Mouse (Mus musculus): ENCODE results near the gene 4933421I07Rik. TPM values are rescaled to one million over a fixed set of nuclear protein-coding genes. Genes with fewer than 3 reads are reported as not detected.

Gene 4933421I07Rik
- polyA plus RNA-seq, 1 experiment, result not detected

DNA sequence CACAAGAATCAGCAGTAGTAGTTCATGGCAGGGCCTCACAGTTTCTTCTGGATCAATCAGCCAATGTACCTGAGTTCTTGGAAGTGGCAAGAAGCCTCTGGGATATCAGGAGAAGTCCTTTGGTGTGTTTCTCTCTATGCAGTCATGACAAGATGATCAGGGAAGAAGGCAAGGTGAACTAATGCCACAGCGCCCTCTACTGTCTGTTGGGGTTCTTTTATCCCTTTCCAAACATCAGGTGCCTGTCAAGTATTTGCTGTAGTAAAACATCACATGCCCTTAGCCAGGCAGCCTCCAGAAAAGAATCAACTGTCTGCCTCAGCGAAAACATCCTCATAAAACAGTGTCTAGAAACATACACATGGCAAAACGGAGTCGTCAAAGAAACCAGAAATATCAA lies 6.7 kb upstream of the 4933421I07Rik start:
- TF ChIP-seq CEBPB (IDR thresholded peaks at IDR 0.05; ENCODE audit: insufficient read depth, poor library complexity, severe bottlenecking) (no peak), MAX (IDR thresholded peaks at IDR 0.05; ENCODE audit: low read depth) (no peak), SRF (IDR thresholded peaks at IDR 0.05; ENCODE audit: control insufficient read depth, insufficient read length, low read depth) (no peak)
- Histone ChIP-seq H3K4me2 (ENCODE audit: low read depth) (no peak overlapping the region), H3K27me3 (ENCODE audit: control insufficient read depth, insufficient read depth, insufficient read length) (no peaks in the 10 kb centered on the region), H3K36me3 (ENCODE audit: control insufficient read depth, insufficient read depth) (no peaks in the 10 kb centered on the region), H3K4me3 (no peak overlapping the region), H3ac (ENCODE audit: control insufficient read depth, insufficient read length) (no peak overlapping the region), H3K79me2 (ENCODE audit: control insufficient read depth, insufficient read depth) (no peaks in the 10 kb centered on the region)

DNA sequence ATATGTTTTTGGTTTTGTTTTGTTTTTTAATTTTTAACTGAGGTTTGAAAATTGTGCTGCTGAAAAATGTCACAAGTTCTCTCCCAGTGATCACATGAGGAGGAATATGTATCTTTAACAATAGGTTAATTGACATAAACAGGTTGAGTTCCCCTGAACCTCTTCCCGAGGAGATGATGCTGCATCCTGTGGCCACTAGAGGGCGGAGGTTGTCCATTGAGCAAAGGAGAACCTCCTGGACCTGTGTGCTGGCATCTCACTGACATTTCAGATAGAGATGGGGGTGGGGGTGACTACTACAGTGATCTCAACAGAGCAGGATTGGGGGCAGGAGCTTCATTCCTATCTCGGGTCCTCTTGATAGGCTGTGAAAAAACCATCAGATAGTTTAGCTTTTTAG lies 2.7 kb upstream of the 4933421I07Rik start:
- Histone ChIP-seq H3K27me3 (ENCODE audit: control insufficient read depth, insufficient read depth, insufficient read length) (no peaks in the 10 kb centered on the region), H3K4me3 (no peak overlapping the region), H3ac (ENCODE audit: control insufficient read depth, insufficient read length) (no peak overlapping the region), H3K36me3 (ENCODE audit: control insufficient read depth, insufficient read depth) (no peaks in the 10 kb centered on the region), H3K4me2 (ENCODE audit: low read depth) (no peak overlapping the region), H3K79me2 (ENCODE audit: control insufficient read depth, insufficient read depth) (no peaks in the 10 kb centered on the region)
- no peak for TF ChIP-seq MYOG (IDR thresholded peaks at IDR 0.05; ENCODE audit: control insufficient read depth in 1 of 3, insufficient read depth in 1 of 3, insufficient read length in 2 of 3, low read depth in 2 of 3)
- no peak for TF ChIP-seq SRF (IDR thresholded peaks at IDR 0.05; ENCODE audit: control insufficient read depth, insufficient read length, low read depth)
- TF ChIP-seq CEBPB (IDR thresholded peaks at IDR 0.05; ENCODE audit: insufficient read depth, poor library complexity, severe bottlenecking), result no peak
- no peak for TF ChIP-seq USF1 (IDR thresholded peaks at IDR 0.05; ENCODE audit: low read depth)
- TF ChIP-seq MAX (IDR thresholded peaks at IDR 0.05; ENCODE audit: low read depth), result no peak
- no peak for TF ChIP-seq TCF12 (IDR thresholded peaks at IDR 0.05; ENCODE audit: insufficient read depth, poor library complexity, severe bottlenecking)
- TF ChIP-seq REST (IDR thresholded peaks at IDR 0.05; ENCODE audit: insufficient read depth, insufficient read length), result no peak
- TF ChIP-seq POLR2A (IDR thresholded peaks at IDR 0.05; ENCODE audit: insufficient read length, low read depth), result no peak
- TF ChIP-seq E2F4 (IDR thresholded peaks at IDR 0.05; ENCODE audit: insufficient read depth), result no peak
- no peak for TF ChIP-seq MYOD1 (IDR thresholded peaks at IDR 0.05; ENCODE audit: control insufficient read depth in 1 of 3, insufficient read length in 2 of 3, low read depth in 2 of 3)
- no peak for TF ChIP-seq TCF3 (IDR thresholded peaks at IDR 0.05; ENCODE audit: insufficient read length, low read depth)
- TF ChIP-seq POLR2AphosphoS2 (IDR thresholded peaks at IDR 0.05; ENCODE audit: insufficient read length, low read depth), result no peak

DNA sequence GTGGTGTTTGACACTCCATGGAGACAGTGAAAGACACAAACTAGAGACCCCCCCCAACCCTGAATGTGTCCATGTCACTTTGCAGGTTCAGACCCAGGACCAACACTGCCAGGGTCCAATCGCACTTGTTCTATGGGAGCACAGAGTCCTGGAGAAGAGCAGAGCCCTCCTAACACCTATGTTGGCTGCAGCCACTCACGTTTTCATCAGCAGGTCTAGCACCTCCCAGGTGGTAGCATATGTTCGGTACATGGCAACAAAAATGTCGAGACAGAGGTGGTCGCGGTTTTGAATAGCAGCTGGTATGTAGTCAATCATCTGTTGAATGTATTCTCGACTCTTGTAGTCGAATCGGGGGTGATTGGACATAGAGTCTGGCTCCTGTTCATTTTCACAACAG lies 568 bp downstream of the 4933421I07Rik start:
- TF ChIP-seq USF1 (IDR thresholded peaks at IDR 0.05; ENCODE audit: low read depth), result no peak
- no peak for TF ChIP-seq REST (IDR thresholded peaks at IDR 0.05; ENCODE audit: insufficient read depth, insufficient read length)
- no peak for TF ChIP-seq MYOD1 (IDR thresholded peaks at IDR 0.05; ENCODE audit: control insufficient read depth in 1 of 3, insufficient read length in 2 of 3, low read depth in 2 of 3)
- no peak for TF ChIP-seq MYOG (IDR thresholded peaks at IDR 0.05; ENCODE audit: control insufficient read depth in 1 of 3, insufficient read depth in 1 of 3, insufficient read length in 2 of 3, low read depth in 2 of 3)
- no peak for TF ChIP-seq SRF (IDR thresholded peaks at IDR 0.05; ENCODE audit: control insufficient read depth, insufficient read length, low read depth)
- no peak for TF ChIP-seq TCF12 (IDR thresholded peaks at IDR 0.05; ENCODE audit: insufficient read depth, poor library complexity, severe bottlenecking)
- TF ChIP-seq MAX (IDR thresholded peaks at IDR 0.05; ENCODE audit: low read depth), result no peak
- no peak for TF ChIP-seq TCF3 (IDR thresholded peaks at IDR 0.05; ENCODE audit: insufficient read length, low read depth)
- no peak for TF ChIP-seq CEBPB (IDR thresholded peaks at IDR 0.05; ENCODE audit: insufficient read depth, poor library complexity, severe bottlenecking)
- no peak for TF ChIP-seq POLR2AphosphoS2 (IDR thresholded peaks at IDR 0.05; ENCODE audit: insufficient read length, low read depth)
- TF ChIP-seq E2F4 (IDR thresholded peaks at IDR 0.05; ENCODE audit: insufficient read depth), result no peak
- TF ChIP-seq POLR2A (IDR thresholded peaks at IDR 0.05; ENCODE audit: insufficient read length, low read depth), result no peak
- no peak overlapping the region for H3ac ChIP-seq (ENCODE audit: control insufficient read depth, insufficient read length)
- H3K79me2 ChIP-seq (ENCODE audit: control insufficient read depth, insufficient read depth), result no peaks in the 10 kb centered on the region
- no peaks in the 10 kb centered on the region for H3K36me3 ChIP-seq (ENCODE audit: control insufficient read depth, insufficient read depth)
- H3K4me3 ChIP-seq, result no peak overlapping the region
- H3K27me3 ChIP-seq (ENCODE audit: control insufficient read depth, insufficient read depth, insufficient read length), result no peaks in the 10 kb centered on the region
- H3K4me2 ChIP-seq (ENCODE audit: low read depth), result no peak overlapping the region

Other genes with a start within 250 kb of the 4933421I07Rik start
- gene Vmn2r61, start 188.1 kb downstream of the 4933421I07Rik start, polyA plus RNA-seq (2012; fragmentation: generic; extraction: Trizol), result not detected
- gene Zfp141, start 57.6 kb upstream of the 4933421I07Rik start, polyA plus RNA-seq (2012; fragmentation: generic; extraction: Trizol), result 1.8 TPM
- not detected for gene Gm21028, start 130.5 kb upstream of the 4933421I07Rik start, polyA plus RNA-seq (2012; fragmentation: generic; extraction: Trizol)
- gene Zfp977, start 144.4 kb upstream of the 4933421I07Rik start, polyA plus RNA-seq (2012; fragmentation: generic; extraction: Trizol), result 0.31 TPM
- gene Zfp976, start 194.5 kb upstream of the 4933421I07Rik start, polyA plus RNA-seq (2012; fragmentation: generic; extraction: Trizol), result 0.18 TPM
- gene Zfp975, start 244.6 kb upstream of the 4933421I07Rik start, polyA plus RNA-seq (2012; fragmentation: generic; extraction: Trizol), result 0.41 TPM

Data from myocyte (in vitro differentiated cells).